Mouse (Mus musculus) ES-E14 (cell line): Measurements from ENCODE around the gene Gm10959. TPM values are rescaled to one million over a fixed set of nuclear protein-coding genes. Genes with fewer than 3 reads are reported as not detected.

Source experiments
- DNase-seq: peaks from one replicate; pipeline ENCODE4 v3.0.0-alpha.2; 2013; ENCODE audit warnings: low read depth, low spot score
- H3K27ac ChIP-seq: 2 replicates; pipeline ENCODE4 v1.5.1; 2012; ENCODE audit warnings: low read depth, mild to moderate bottlenecking, low read length, moderate library complexity, mixed read lengths; ENCODE audit not compliant: poor library complexity, insufficient read depth, severe bottlenecking
- H3K36me3 ChIP-seq: 2 replicates; pipeline ENCODE4 v1.6.1; 2012; ENCODE audit warnings: mild to moderate bottlenecking, low read length, moderate library complexity, mixed read lengths; ENCODE audit not compliant: control insufficient read depth, poor library complexity, insufficient read depth, severe bottlenecking
- H3K4me1 ChIP-seq, 2 experiments: fragments of 150-350 bp in 1 of 2; sonication (generic) in 1 of 2; 2 replicates each; pipeline ENCODE4 v1.6.1; 2012; ENCODE audit warnings: low read length in 2 of 2, mild to moderate bottlenecking in 1 of 2, mixed read lengths in 1 of 2; ENCODE audit not compliant: control insufficient read depth in 2 of 2, insufficient read depth in 2 of 2, poor library complexity in 1 of 2
- H3K4me3 ChIP-seq, 2 experiments: fragments of 150-350 bp in 1 of 2; sonication (generic) in 1 of 2; 2 replicates each; pipeline ENCODE4 v1.5.1; 2012; ENCODE audit warnings: low read length in 2 of 2, low read depth in 1 of 2, mild to moderate bottlenecking in 1 of 2, mixed read lengths in 1 of 2; ENCODE audit not compliant: insufficient read depth in 1 of 2, poor library complexity in 1 of 2, severe bottlenecking in 1 of 2
- H3K9ac ChIP-seq: 2 replicates; pipeline ENCODE4 v1.6.1; 2012; ENCODE audit warnings: low read depth, mild to moderate bottlenecking, low read length, mixed read lengths; ENCODE audit not compliant: poor library complexity, insufficient read depth, severe bottlenecking
- H3K9me3 ChIP-seq: fragments of 150-350 bp; sonication (generic); 2 replicates; pipeline ENCODE4 v1.6.1; 2012; ENCODE audit warnings: low read depth, mild to moderate bottlenecking, low read length; ENCODE audit not compliant: control insufficient read depth, insufficient read depth
- CHD2 ChIP-seq: IDR thresholded peaks from 2 replicates; pipeline ENCODE4 v1.6.1; 2014; ENCODE audit warnings: mild to moderate bottlenecking, low read depth, low read length, inconsistent platforms
- HCFC1 ChIP-seq: IDR thresholded peaks from 2 replicates; pipeline ENCODE4 v1.6.1; 2012; ENCODE audit warnings: low read length, inconsistent platforms, borderline replicate concordance; ENCODE audit not compliant: insufficient read depth
- MAFK ChIP-seq: IDR thresholded peaks from 2 replicates; pipeline ENCODE4 v1.6.1; 2014; ENCODE audit warnings: mild to moderate bottlenecking, low read depth, low read length, inconsistent platforms; ENCODE audit not compliant: insufficient read depth
- ZC3H11A ChIP-seq: IDR thresholded peaks from 2 replicates; pipeline ENCODE4 v1.6.1; 2012; ENCODE audit warnings: low read depth, mild to moderate bottlenecking, inconsistent platforms, low read length, borderline replicate concordance
- ZNF384 ChIP-seq: IDR thresholded peaks from 2 replicates; pipeline ENCODE4 v1.6.1; 2012; ENCODE audit warnings: low read depth, low read length, inconsistent platforms
- in situ Hi-C, 2 experiments: fragments of 600-800 bp; cut with MboI; formaldehyde crosslinking; loops; one replicate each; pipeline ENCODE4 v1.15.1; 2025; ENCODE audit warnings: low sequenced_read_pairs in 2 of 2, inconsistent platforms in 1 of 2; ENCODE audit not compliant: unreplicated experiment in 2 of 2
- total RNA-seq: library from RNA; depleted of rRNA; stranded (reverse); fragments of 300-350 nt; gene quantifications from 2 replicates; pipeline ENCODE4 v1.2.3, GENCODE M21; 2012

The Gm10959 gene
- total RNA-seq, 1 experiment: not detected

DNA sequence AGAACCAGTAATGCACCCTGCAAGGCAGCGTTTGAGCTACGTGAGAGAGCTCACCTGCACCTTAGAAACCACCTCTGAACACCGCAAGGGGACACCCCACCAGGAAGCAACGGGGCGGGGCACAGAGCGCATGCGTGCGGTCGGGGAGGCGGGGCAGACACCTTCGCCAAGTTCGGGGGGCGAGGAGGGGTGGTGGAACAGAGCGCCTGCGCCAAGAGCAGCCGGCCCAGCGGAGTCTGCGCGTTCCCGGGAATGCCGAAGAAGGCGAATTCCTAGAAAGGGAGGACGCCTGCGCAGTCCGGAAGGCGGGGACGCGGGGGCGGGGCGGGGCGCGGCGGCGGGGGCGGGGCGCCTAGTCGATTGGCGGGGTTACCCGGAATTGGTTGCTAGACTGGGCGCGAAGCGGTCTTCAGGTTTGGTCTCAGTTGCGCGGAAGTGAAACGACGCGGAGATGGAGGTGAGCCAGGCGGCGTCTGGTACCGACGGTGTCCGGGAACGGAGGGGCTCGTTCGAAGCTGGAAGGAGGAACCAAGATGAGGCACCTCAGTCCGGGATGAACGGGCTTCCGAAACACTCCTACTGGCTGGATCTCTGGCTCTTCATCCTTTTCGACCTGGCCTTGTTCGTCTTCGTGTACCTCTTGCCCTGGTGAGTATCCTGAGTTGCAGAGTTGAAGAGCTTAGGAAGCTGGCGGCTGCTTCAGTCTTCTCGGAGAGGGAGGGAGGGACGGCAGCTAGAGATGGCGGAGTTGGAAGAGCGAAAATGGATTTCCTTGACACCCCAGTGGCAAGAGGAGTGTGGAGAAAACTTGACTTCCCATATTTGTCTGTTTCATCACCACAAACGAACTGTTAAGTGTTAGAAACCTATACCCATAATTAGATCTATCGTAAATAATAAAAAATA lies 5.1 kb upstream of the Gm10959 start, which contains the start of gene 1810037I17Rik:
Gene 1810037I17Rik (plus strand): TSS at position 195 of the 906 bp plus-strand sequence.
- H3K4me1 ChIP-seq: peaks cover 3 to 14% of the 10 kb centered on the region in 2 experiments; a peak in 2 of 4 replicates
- H3K9me3 ChIP-seq: no peaks in the 10 kb centered on the region
- no peak for TF ChIP-seq ZNF384
- TF ChIP-seq CHD2: no peak
- no peak for TF ChIP-seq MAFK
- no peak for TF ChIP-seq HCFC1
- in situ Hi-C loops: no loop called here
- peaks cover 5% of the 10 kb centered on the region for H3K36me3 ChIP-seq
- H3K9ac ChIP-seq: peak within 1 kb of the TSS; percentile 98
- peak; percentile 90 for DNase-seq
- H3K4me3 ChIP-seq: peak within 1 kb of the TSS; percentile 74 to 97
- H3K27ac ChIP-seq: peak within 1 kb of the TSS; percentile 95

DNA sequence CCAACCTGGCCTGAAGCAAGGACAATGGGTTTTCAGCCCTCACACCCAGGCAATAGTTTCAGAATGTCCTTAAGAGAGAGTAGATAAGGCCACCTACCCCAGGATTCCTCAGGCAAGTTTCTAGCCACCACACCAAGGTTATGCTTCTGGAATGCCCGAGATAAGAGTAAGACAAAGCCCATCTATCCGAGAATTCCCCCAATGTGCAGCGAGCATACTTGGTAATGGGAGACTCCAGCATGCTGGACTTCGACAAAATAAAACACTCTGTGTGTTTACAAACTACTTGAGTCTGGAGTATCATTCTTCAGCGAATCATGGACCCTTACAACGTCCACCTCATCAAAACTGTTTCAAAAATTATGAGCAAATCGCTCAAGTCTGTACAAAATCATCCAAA lies 4.0 kb upstream of the Gm10959 start:
- TF ChIP-seq ZNF384 (no peak), MAFK (no peak), ZC3H11A (no peak), CHD2 (no peak), HCFC1 (no peak)
- Histone ChIP-seq H3K4me3 (peak overlapping the region; percentile 56 to 58; a peak in 3 of 4 replicates), H3K27ac (no peak overlapping the region), H3K9ac (peak overlapping the region; percentile 64; the same call in 1 of the 2 replicates), H3K9me3 (no peaks in the 10 kb centered on the region), H3K4me1 (peaks cover 3 to 14% of the 10 kb centered on the region in 2 experiments; a peak in 2 of 4 replicates), H3K36me3 (peaks cover 5% of the 10 kb centered on the region)
- DNase-seq: no peak
- in situ Hi-C loops: no loop called here

DNA sequence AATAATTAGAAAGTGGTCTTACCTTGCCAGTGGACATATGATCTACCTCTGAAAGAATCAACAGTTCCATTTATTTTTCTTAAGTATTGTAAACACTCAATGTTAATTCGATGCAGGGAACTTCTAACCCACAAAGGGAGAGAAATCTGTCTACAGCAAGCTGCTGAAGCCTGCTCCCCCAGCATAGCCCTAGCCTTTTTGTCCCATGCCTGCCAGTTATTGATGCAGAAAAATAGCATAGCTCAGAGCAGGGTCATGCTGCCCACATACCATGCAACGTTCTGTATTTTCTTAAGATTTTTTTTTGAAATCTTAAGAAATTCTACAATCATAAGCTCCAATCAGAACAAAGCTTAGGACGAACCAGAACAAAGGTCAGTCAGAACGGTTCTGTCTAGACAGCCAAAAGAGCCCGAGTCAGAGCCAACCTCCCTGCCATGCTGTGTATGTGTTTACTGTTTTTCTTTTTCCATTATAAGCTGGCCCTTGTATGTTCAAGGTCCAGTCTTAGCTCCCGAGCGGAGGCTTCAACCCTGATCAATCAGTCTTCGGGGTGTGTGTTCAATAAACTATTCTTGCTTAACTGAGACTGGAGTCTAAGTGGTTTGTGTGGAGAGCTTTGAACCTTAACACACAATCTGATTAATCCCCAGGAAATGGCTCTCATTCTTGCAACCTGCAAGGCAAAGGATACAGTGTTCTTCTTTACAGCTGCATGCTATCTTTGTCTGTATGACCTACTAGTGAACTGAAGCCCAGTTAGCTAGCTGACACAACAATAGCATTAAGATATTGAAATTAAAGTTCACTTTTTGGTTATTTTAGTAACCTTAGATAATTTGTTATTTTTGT lies 2.7 kb upstream of the Gm10959 start:
- Histone ChIP-seq H3K27ac (no peak overlapping the region), H3K9me3 (no peaks in the 10 kb centered on the region), H3K36me3 (peaks cover 5% of the 10 kb centered on the region), H3K4me3 (no peak overlapping the region), H3K9ac (no peak overlapping the region), H3K4me1 (peaks cover 3 to 14% of the 10 kb centered on the region in 2 experiments; a peak in 2 of 4 replicates)
- no peak for DNase-seq
- in situ Hi-C loops: no loop called here
- TF ChIP-seq HCFC1 (no peak), CHD2 (no peak), ZC3H11A (no peak), MAFK (no peak), ZNF384 (no peak)

GRCm38 (mm10) chr3:122920572-122921435 lies 1.6 kb upstream of the Gm10959 start:
- in situ Hi-C loops: no loop called here
- Histone ChIP-seq H3K4me1 (peaks cover 3 to 14% of the 10 kb centered on the region in 2 experiments; a peak in 2 of 4 replicates), H3K27ac (no peak overlapping the region), H3K36me3 (no peaks in the 10 kb centered on the region), H3K9me3 (no peaks in the 10 kb centered on the region), H3K4me3 (no peak overlapping the region), H3K9ac (no peak overlapping the region)
- no peak for DNase-seq
- TF ChIP-seq ZC3H11A (no peak), HCFC1 (no peak), MAFK (no peak), CHD2 (no peak), ZNF384 (no peak)
